Mouse (Mus musculus) midbrain, embryonic 14.5 days (tissue): ENCODE data around the gene Eif4e2. TPM values are rescaled to one million over a fixed set of nuclear protein-coding genes. Genes with fewer than 3 reads are reported as not detected.

ENCODE experiments used
- ATAC-seq: fragments of 200-750 bp; cut with Nextera tagmentation; 2 replicates; pipeline ENCODE4 v1.8.0; 2017; ENCODE audit warnings: moderate number of reproducible peaks, moderate library complexity; ENCODE audit not compliant: low FRiP score, low TSS enrichment
- DNase-seq: peaks from one replicate; pipeline ENCODE4 v3.0.0-alpha.2; 2015
- H3K27ac ChIP-seq: fragments of 300-500 bp; sonication (generic); replicated peaks from 2 replicates; pipeline ENCODE4 v1.5.1; 2014; ENCODE audit warnings: mild to moderate bottlenecking, low read depth, low read length, moderate library complexity
- H3K27me3 ChIP-seq: fragments of 300-500 bp; sonication (generic); 2 replicates; pipeline ENCODE4 v1.6.1; 2014; ENCODE audit warnings: low read length, control low read depth, mixed read lengths; ENCODE audit not compliant: control insufficient read depth, insufficient read depth
- H3K36me3 ChIP-seq: fragments of 300-500 bp; sonication (generic); 2 replicates; pipeline ENCODE4 v1.6.1; 2014; ENCODE audit warnings: low read length, control low read depth; ENCODE audit not compliant: control insufficient read depth, insufficient read depth
- H3K4me1 ChIP-seq: fragments of 300-500 bp; sonication (generic); 2 replicates; pipeline ENCODE4 v1.6.1; 2014; ENCODE audit warnings: mild to moderate bottlenecking, antibody characterized with exemption, low read length, control low read depth; ENCODE audit not compliant: control insufficient read depth, insufficient read depth
- H3K4me2 ChIP-seq: fragments of 300-500 bp; sonication (generic); 2 replicates; pipeline ENCODE4 v1.6.1; 2014; ENCODE audit warnings: mild to moderate bottlenecking, low read length, moderate library complexity
- H3K4me3 ChIP-seq: fragments of 300-500 bp; sonication (generic); replicated peaks from 2 replicates; pipeline ENCODE4 v1.5.1; 2014; ENCODE audit warnings: low read depth, low read length
- H3K9ac ChIP-seq: fragments of 300-500 bp; sonication (generic); replicated peaks from 2 replicates; pipeline ENCODE4 v1.6.1; 2014; ENCODE audit warnings: mild to moderate bottlenecking, low read length, moderate library complexity
- H3K9me3 ChIP-seq: fragments of 300-500 bp; sonication (generic); 2 replicates; pipeline ENCODE4 v1.6.1; 2016; ENCODE audit warnings: low read length, control low read depth, mixed read lengths; ENCODE audit not compliant: control insufficient read depth
- WGBS: fragments of 180-500 bp; shearing (Covaris S2); extraction: QIAGEN DNeasy Blood & Tissue Kit; methylation state at CpG from one replicate; pipeline ENCODE4 v1.1.7; 2014; 5-methylcytosine and 5-hydroxymethylcytosine counted together
- polyA plus RNA-seq: library from polyadenylated mRNA; unstranded; fragments of >200 nt; fragmentation: Nextera tagmentation; extraction: Ambion mirVana; gene quantifications from 2 replicates; pipeline ENCODE4 v1.2.1, GENCODE M21; 2014

Gene Eif4e2
- polyA plus RNA-seq, 1 experiment from 2014 or later, result 75.5 TPM

DNA sequence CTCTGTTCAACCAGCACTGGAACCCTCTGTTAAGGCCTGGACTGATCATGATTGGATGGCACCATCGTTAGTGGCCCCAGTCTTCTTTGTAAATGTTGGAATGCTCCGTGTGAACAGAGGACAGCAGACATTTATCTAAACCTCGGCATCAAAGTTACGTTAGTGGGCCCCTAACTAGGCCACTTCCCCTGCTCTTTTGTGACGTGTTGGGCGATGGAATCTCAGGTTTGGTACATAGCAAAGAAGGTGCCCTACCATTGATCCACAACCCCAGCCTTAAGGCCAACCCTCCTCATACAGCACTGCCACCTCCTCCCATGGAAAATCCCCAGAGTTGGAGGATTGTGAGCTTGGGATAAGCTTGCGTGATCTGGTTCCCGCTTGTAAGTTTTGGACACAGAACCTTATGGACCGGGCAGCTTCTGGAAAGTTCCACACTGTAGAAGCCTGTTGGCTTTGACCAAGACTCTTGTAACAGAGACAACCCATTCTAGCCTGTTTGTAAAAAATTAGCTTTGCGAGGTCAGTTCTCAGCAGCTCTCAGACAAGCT is 69.8 kb downstream of the Eif4e2 start:
- no peaks in the 10 kb centered on the region for H3K36me3 ChIP-seq
- H3K9ac ChIP-seq, result no peak overlapping the region
- no peaks in the 10 kb centered on the region for H3K4me1 ChIP-seq
- no peak overlapping the region for H3K4me3 ChIP-seq
- no peaks in the 10 kb centered on the region for H3K27me3 ChIP-seq
- ATAC-seq (no peak), DNase-seq (no peak)
- no peak overlapping the region for H3K27ac ChIP-seq
- no peaks in the 10 kb centered on the region for H3K9me3 ChIP-seq
- WGBS, result 85% methylated on average over 10 of the region's 10 CpGs
- no peak overlapping the region for H3K4me2 ChIP-seq

DNA sequence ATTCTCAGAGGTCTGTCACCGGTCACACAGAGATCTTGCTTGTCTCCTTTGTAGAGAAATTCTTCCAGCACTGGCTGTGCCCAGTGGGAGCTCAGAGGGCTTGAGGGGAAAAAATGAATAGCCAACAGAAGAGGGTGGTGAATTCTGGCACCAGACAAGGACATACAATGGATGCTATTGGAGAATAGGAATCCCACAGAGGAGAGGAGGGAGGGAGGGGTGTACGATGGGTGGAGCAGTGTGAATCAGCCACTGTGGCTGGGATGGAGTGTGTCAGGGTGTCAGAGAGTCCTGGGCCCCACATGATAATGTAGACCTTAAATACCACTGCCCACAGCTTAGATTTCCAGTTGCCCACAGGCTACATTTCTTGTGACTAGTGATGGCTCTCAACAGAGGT is 73.4 kb downstream of the Eif4e2 start:
- no peak overlapping the region for H3K4me2 ChIP-seq

More for the DNA sequence above, 73.4 kb downstream of the Eif4e2 start:
- no peak overlapping the region for H3K4me3 ChIP-seq
- DNase-seq (no peak), ATAC-seq (no peak)
- no peaks in the 10 kb centered on the region for H3K27me3 ChIP-seq
- no peak overlapping the region for H3K27ac ChIP-seq
- H3K9me3 ChIP-seq, result no peaks in the 10 kb centered on the region
- H3K9ac ChIP-seq, result no peak overlapping the region
- WGBS, result 34% methylated on average over 2 of the region's 2 CpGs
- H3K4me1 ChIP-seq, result no peaks in the 10 kb centered on the region
- no peaks in the 10 kb centered on the region for H3K36me3 ChIP-seq

Other genes with a start within 250 kb of the Eif4e2 start
- gene Alppl2, start 124.0 kb upstream of the Eif4e2 start, polyA plus RNA-seq, result not detected in 2 replicates
- not detected in 2 replicates for gene Alpi, start 112.3 kb upstream of the Eif4e2 start, polyA plus RNA-seq
- not detected in 2 replicates for gene Akp3, start 88.9 kb upstream of the Eif4e2 start, polyA plus RNA-seq
- 5.1 and 5.3 TPM in 2 replicates for gene Ecel1, start 57.4 kb upstream of the Eif4e2 start, polyA plus RNA-seq
- gene Prss56, start 30.6 kb upstream of the Eif4e2 start, polyA plus RNA-seq, result 0.32 TPM in 1 of 2 replicates, not detected in the other
- not detected in 2 replicates for gene Chrnd, start 23.3 kb upstream of the Eif4e2 start, polyA plus RNA-seq
- not detected in 2 replicates for gene Chrng, start 9.3 kb upstream of the Eif4e2 start, polyA plus RNA-seq
- gene Efhd1, start 50.4 kb downstream of the Eif4e2 start, polyA plus RNA-seq, result 1.8 and 1.9 TPM in 2 replicates
- gene Gigyf2, start 113.1 kb downstream of the Eif4e2 start, polyA plus RNA-seq, result 69.0 and 70.9 TPM in 2 replicates
- gene Kcnj13, start 180.8 kb downstream of the Eif4e2 start, polyA plus RNA-seq, result 1.1 and 3.2 TPM in 2 replicates